Mouse (Mus musculus): ENCODE data around the gene Zfp184.

DNA sequence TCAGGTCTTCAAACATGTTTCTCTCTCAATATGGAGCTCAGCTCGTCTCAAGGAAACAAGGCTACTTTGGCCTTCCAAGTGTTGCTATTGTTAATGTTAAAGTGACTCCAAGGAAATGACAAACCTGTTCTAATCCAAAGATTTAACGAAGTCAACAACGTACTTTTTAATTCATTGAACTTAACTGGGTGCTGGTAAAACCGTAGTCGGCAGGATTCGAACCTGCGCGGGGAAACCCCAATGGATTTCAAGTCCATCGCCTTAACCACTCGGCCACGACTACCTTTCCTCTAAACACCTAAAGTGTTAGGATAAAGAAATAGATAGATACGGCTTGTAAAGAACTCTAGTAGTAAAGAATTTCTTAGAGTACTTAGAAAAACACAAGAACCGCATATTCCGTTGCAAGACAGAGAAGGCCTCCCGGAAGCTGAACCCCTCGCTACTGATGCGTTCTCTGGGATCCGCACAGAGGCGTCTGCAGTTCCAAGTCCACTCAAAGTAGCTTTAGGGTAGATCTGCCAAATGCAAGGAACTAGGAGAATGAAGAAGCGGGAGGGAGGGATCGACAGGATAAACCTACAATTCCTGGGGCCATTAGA lies 20.1 kb upstream of the Zfp184 start:
- TF ChIP-seq CTCF (IDR thresholded peaks at IDR 0.05; ENCODE audit: low read depth, low read length) (no peak), POLR2A (IDR thresholded peaks at IDR 0.05; ENCODE audit: borderline replicate concordance, low read depth, low read length) (no peak)

Data from bone marrow macrophage, adult 2 months (primary cell).